In the genomic region with DNA sequence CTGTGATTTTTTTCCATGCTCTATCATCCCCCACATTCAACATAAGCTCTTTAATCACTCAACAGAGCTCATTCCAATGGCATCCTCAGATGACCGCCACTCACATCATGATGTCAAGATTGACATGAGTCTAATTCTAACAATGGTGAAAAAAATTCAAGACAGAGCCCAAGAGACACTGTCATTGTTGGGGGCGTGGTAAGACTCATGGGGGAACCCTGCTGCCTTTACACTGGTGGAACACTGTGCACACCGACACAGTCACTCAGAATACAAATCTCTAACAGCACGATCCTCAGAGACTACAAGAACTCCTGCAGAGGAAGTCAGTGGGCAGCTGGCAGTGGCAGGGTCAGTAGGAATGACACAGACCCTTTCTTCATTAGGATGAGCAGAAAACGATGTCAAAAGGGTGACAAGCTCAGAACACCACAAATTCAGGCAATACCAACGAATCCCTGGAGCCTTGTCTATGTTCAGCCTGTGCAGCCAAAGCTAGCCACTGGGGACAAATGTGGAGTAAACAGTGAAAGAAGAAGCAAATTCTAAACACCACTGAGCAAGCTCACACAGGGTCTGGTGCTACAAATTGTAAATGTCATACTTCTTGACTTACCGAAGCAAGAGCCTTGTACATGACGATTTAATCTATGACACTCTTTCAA, we compare ENCODE assay signal across 20 mouse cellular contexts.
DNase-seq lines count a peak whose midpoint lies in the region; ATAC-seq lines count a peak whose summit lies in the region.
"Had no signal": no experiment of that assay in that cellular context is flagged by ENCODE, and none has a peak within 500 bp of the region (broad histone marks: within the 10 kb centered on the region; RNA-seq: fewer than 3 reads in every experiment).

No protein-coding gene starts in this region.

- no peak overlapping the region for H3K4me3 ChIP-seq in kidney, embryonic 16.5 days (ENCODE audit: low read length)
- no peak overlapping the region for H3K4me3 ChIP-seq in neural tube, embryonic 15.5 days (replicated peaks)
- H3K4me3 ChIP-seq: embryonic facial prominence, embryonic 10.5 days; forebrain, embryonic 15.5 days; heart, embryonic 15.5 days; myocyte had no signal

- 0 out of 2 replicates have a peak overlapping the region, but pooled peaks have one; percentile 14 for H3K27ac ChIP-seq in kidney, embryonic 16.5 days (ENCODE audit: low read length)
- H3K27ac ChIP-seq in neural tube, embryonic 15.5 days (replicated peaks), result no peak overlapping the region
- H3K27ac ChIP-seq: forebrain, embryonic 15.5 days; heart, embryonic 15.5 days; hindbrain, postnatal 0 days had no signal

- no peaks in the 10 kb centered on the region for H3K27me3 ChIP-seq in kidney, embryonic 16.5 days (ENCODE audit: insufficient read depth, low read length)
- no peaks in the 10 kb centered on the region for H3K27me3 ChIP-seq in neural tube, embryonic 15.5 days (replicated peaks)
- H3K27me3 ChIP-seq: forebrain, embryonic 15.5 days; heart, embryonic 15.5 days had no signal

- H3K4me1 ChIP-seq in kidney, embryonic 16.5 days (ENCODE audit: insufficient read depth, low read length), result peaks cover 9% of the 10 kb centered on the region
- H3K4me1 ChIP-seq in neural tube, embryonic 15.5 days, result peaks cover 8% of the 10 kb centered on the region; the same call in 1 of the 2 replicates
- H3K4me1 ChIP-seq: forebrain, embryonic 15.5 days; heart, embryonic 15.5 days had no signal

- peak; percentile 96 for DNase-seq in heart, adult 11 months
- DNase-seq in heart, postnatal 4 days, result no peak
- no peak for DNase-seq in kidney, adult 11 months
- peak; percentile 7 for DNase-seq in neural tube, embryonic 10.5 days (ENCODE audit: extremely low spot score, low spot score)
- no peak for DNase-seq in left cerebral cortex, adult 9 months (ENCODE audit: low spot score in 2 of 2)
- DNase-seq: adrenal gland, postnatal 36 days; cerebellum, adult 11-12 months; cerebellum, postnatal 10 days; kidney, adult 2 months; kidney, postnatal 10 days; lung, postnatal 4 days; right cerebral cortex, adult 18-20 months had no signal

- no peak for ATAC-seq in kidney, embryonic 16.5 days (ENCODE audit: low FRiP score, low TSS enrichment)
- no peak for ATAC-seq in neural tube, embryonic 15.5 days (ENCODE audit: low FRiP score)
- ATAC-seq: forebrain, embryonic 15.5 days; hindbrain, postnatal 0 days; midbrain, embryonic 16.5 days had no signal

- 79% methylated on average over 8 of the region's 8 CpGs for WGBS in kidney, embryonic 16.5 days
- WGBS in neural tube, embryonic 15.5 days, result 79% methylated on average over 8 of the region's 8 CpGs

- no peak overlapping the region for H3K9ac ChIP-seq in kidney, embryonic 16.5 days (replicated peaks; ENCODE audit: low read length)
- H3K9ac ChIP-seq in neural tube, embryonic 15.5 days (replicated peaks), result no peak overlapping the region
- H3K9ac ChIP-seq: forebrain, embryonic 15.5 days; heart, embryonic 15.5 days had no signal

- no peaks in the 10 kb centered on the region for H3K9me3 ChIP-seq in kidney, embryonic 16.5 days (ENCODE audit: low read length)
- H3K9me3 ChIP-seq in neural tube, embryonic 15.5 days (replicated peaks), result no peaks in the 10 kb centered on the region
- H3K9me3 ChIP-seq: embryonic facial prominence, embryonic 10.5 days; forebrain, embryonic 15.5 days; heart, embryonic 15.5 days had no signal

- H3K36me3 ChIP-seq in kidney, embryonic 16.5 days (ENCODE audit: insufficient read depth, low read length), result no peaks in the 10 kb centered on the region
- H3K36me3 ChIP-seq in neural tube, embryonic 15.5 days, result no peaks in the 10 kb centered on the region
- H3K36me3 ChIP-seq: embryonic facial prominence, embryonic 10.5 days; forebrain, embryonic 15.5 days; heart, embryonic 15.5 days had no signal

- no peak overlapping the region for H3K4me2 ChIP-seq in kidney, embryonic 16.5 days (replicated peaks; ENCODE audit: low read depth, low read length)
- H3K4me2 ChIP-seq in neural tube, embryonic 15.5 days, result no peak overlapping the region
- H3K4me2 ChIP-seq: forebrain, embryonic 15.5 days; heart, embryonic 15.5 days had no signal

Comparison
In these comparisons a context has a peak if more than half of its experiments do, and no peak if none do; other contexts are left out.
1. DNase-seq: peak in heart, adult 11 months (single experiment) and neural tube, embryonic 10.5 days (single experiment); none in heart, postnatal 4 days (single experiment), kidney, adult 11 months (single experiment) and left cerebral cortex, adult 9 months (0 of 2).